Mouse (Mus musculus) thymus, adult 2 months (tissue): Measurements from ENCODE around the gene Ptprd. TPM values are rescaled to one million over a fixed set of nuclear protein-coding genes. Genes with fewer than 3 reads are reported as not detected.

Experiments used
- DNase-seq: peaks from one replicate; pipeline ENCODE4 v3.0.0; 2021
- H3K27ac ChIP-seq: fragments of 200-500 bp; 2 replicates; pipeline ENCODE4 v1.5.1; 2012; ENCODE audit warnings: low read length, control low read depth; ENCODE audit not compliant: control insufficient read depth, insufficient read depth
- H3K27me3 ChIP-seq: fragments of 200-500 bp; 2 replicates; pipeline ENCODE4 v1.6.1; 2012; ENCODE audit warnings: mild to moderate bottlenecking, low read length, moderate library complexity, mixed read lengths; ENCODE audit not compliant: control insufficient read depth, insufficient read depth
- H3K36me3 ChIP-seq: fragments of 200-500 bp; 2 replicates; pipeline ENCODE4 v1.6.1; 2012; ENCODE audit warnings: mild to moderate bottlenecking, low read length, moderate library complexity; ENCODE audit not compliant: control insufficient read depth, insufficient read depth
- H3K4me1 ChIP-seq: fragments of 200-500 bp; replicated peaks from 2 replicates; pipeline ENCODE4 v1.6.1; 2012; ENCODE audit warnings: low read length; ENCODE audit not compliant: control insufficient read depth, insufficient read depth
- H3K4me3 ChIP-seq: fragments of 200-500 bp; 2 replicates; pipeline ENCODE4 v1.5.1; 2012; ENCODE audit warnings: mild to moderate bottlenecking, low read length, control low read depth, moderate library complexity; ENCODE audit not compliant: control insufficient read depth, insufficient read depth
- CTCF ChIP-seq: fragments of 200-500 bp; IDR thresholded peaks from 2 replicates; pipeline ENCODE4 v1.5.1; 2012; ENCODE audit warnings: mild to moderate bottlenecking, control low read depth, low read length, moderate library complexity, borderline replicate concordance; ENCODE audit not compliant: control insufficient read depth, poor library complexity, insufficient read depth; ENCODE audit errors: extremely low read depth
- POLR2A ChIP-seq: fragments of 200-500 bp; IDR thresholded peaks from 2 replicates; pipeline ENCODE4 v1.6.1; 2012; ENCODE audit warnings: mild to moderate bottlenecking, low read length, control low read depth, moderate library complexity; ENCODE audit not compliant: control insufficient read depth, poor library complexity, insufficient read depth; ENCODE audit errors: extremely low read depth
- WGBS: fragments of 180-500 bp; shearing (Covaris S2); methylation state at CpG from one replicate; pipeline ENCODE4 v1.1.7; 2018; 5-methylcytosine and 5-hydroxymethylcytosine counted together
- polyA plus RNA-seq: library from polyadenylated mRNA; depleted of rRNA; stranded (reverse); fragments of >200 nt; gene quantifications from 2 replicates; pipeline ENCODE4 v1.2.3, GENCODE M21; 2012

Ptprd gene
- polyA plus RNA-seq, 1 experiment, result 1.0 TPM

DNA sequence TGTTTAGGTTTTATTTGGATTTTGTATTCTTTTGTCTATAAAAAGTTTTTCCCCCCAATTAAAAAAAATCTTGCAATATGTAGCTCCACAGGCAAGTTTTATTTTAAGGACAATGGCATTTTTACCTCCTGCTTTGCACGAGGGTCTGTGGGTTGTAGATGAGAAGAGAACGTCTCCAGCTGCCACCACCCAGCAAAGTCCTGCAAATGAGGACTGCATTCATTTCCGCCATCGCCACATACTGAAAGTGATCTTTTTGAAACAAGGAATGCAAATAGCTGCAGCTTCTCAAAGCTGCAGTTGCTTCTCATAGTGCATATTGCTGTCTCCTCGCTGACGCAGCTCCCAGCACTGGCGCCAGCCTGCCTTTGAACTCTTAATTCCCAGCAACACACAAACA lies 1603.5 kb downstream of the Ptprd start:
- Histone ChIP-seq H3K27me3 (no peaks in the 10 kb centered on the region), H3K36me3 (no peaks in the 10 kb centered on the region), H3K27ac (no peak overlapping the region), H3K4me1 (no peaks in the 10 kb centered on the region), H3K4me3 (no peak overlapping the region)
- TF ChIP-seq CTCF, result no peak
- TF ChIP-seq POLR2A, result no peak
- WGBS, result 61% methylated on average over 7 of the region's 7 CpGs
- DNase-seq, result no peak

DNA sequence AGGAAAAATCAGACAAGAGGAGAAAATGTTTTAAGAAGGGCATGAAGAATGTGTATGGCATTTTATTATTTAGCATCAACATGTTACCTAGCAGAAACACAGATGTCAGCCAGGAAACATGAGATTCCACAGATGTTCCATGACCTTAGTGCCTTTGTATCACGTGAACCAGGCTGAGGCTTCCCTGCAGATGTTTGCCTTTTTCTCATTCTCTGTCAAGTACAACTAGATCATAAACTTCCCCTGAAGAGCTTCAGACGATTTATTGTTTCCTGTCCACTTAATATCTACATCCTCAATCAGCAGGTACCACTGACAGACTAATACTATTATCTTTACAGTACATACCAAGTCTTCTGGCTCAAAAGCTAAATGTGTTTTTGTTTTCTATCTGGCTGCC lies 1605.0 kb downstream of the Ptprd start:
- no peak overlapping the region for H3K27ac ChIP-seq
- no peak for TF ChIP-seq CTCF
- TF ChIP-seq POLR2A, result no peak
- WGBS, result 52% methylated on average over 2 of the region's 2 CpGs
- no peaks in the 10 kb centered on the region for H3K27me3 ChIP-seq
- H3K4me3 ChIP-seq, result no peak overlapping the region
- H3K4me1 ChIP-seq, result no peaks in the 10 kb centered on the region
- no peak for DNase-seq
- no peaks in the 10 kb centered on the region for H3K36me3 ChIP-seq

DNA sequence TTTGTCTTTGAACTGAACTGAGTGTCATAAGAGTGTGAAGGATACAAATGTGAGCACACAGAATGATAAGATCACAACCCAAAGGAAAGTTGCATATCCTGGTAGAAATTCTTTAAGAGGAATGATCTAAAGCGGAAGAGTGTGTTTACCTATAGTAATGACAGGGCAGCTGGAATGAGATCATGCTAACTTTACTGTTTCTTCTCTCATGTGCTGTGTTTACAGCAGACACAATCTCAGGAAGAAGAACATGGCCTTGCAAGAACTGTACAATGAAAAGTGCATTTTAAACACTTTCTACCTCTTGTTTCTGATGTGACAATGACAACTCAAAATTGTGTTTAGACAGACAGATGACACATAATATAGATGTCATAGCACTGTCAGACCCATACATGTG lies 1621.0 kb downstream of the Ptprd start:
- no peak for DNase-seq
- TF ChIP-seq CTCF, result no peak
- 96% methylated on average over 1 of the region's 1 CpGs for WGBS
- no peak overlapping the region for H3K4me3 ChIP-seq
- no peaks in the 10 kb centered on the region for H3K36me3 ChIP-seq
- no peak overlapping the region for H3K27ac ChIP-seq
- H3K4me1 ChIP-seq, result no peaks in the 10 kb centered on the region
- no peaks in the 10 kb centered on the region for H3K27me3 ChIP-seq

DNA sequence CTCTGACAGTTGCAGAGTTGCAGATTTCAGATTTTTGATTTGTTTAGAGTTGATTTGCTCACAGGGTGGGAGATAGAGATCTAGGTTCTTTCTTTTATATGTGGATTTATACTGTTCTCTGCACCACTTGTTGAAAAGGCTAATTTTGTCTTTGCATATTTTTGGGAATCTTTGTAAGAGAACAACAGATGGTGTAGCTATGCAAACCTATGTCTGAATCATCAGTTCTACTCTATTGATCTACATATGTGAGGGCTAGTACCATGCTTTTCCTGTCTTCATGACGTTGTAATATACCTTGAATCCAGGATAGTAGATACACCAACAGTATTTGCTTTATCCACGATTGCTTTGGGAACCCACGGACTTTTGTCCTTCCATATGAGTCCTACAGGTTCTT lies 1628.7 kb downstream of the Ptprd start:
- no peak overlapping the region for H3K27ac ChIP-seq
- H3K36me3 ChIP-seq, result no peaks in the 10 kb centered on the region
- DNase-seq, result no peak
- H3K4me3 ChIP-seq, result no peak overlapping the region
- H3K4me1 ChIP-seq, result no peaks in the 10 kb centered on the region
- H3K27me3 ChIP-seq, result no peaks in the 10 kb centered on the region
- TF ChIP-seq POLR2A (no peak), CTCF (no peak)
- 85% methylated on average over 3 of the region's 3 CpGs for WGBS

DNA sequence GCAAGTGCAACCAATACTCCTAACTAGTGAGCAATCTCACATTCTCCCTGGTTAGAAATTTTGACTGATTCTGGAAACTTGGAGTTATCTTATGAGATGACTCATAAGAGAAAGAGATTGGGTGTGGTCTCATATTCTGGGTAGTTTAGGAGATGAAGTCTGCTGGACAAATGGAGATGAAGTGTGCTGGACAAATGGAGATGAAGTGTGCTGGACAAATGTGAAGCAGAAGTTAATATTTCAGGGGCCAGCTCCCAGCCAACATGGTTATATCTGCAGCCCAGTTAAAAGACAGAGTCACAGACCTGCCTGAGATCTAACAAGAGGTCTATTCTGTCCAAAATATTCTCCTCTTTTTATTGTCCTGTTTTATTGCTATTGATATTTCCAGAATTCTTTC lies 1645.8 kb downstream of the Ptprd start:
- no peaks in the 10 kb centered on the region for H3K36me3 ChIP-seq
- no peak for DNase-seq
- no peak for TF ChIP-seq CTCF
- no peak for TF ChIP-seq POLR2A
- no peak overlapping the region for H3K4me3 ChIP-seq
- H3K27me3 ChIP-seq, result no peaks in the 10 kb centered on the region
- H3K4me1 ChIP-seq, result no peaks in the 10 kb centered on the region
- no peak overlapping the region for H3K27ac ChIP-seq

DNA sequence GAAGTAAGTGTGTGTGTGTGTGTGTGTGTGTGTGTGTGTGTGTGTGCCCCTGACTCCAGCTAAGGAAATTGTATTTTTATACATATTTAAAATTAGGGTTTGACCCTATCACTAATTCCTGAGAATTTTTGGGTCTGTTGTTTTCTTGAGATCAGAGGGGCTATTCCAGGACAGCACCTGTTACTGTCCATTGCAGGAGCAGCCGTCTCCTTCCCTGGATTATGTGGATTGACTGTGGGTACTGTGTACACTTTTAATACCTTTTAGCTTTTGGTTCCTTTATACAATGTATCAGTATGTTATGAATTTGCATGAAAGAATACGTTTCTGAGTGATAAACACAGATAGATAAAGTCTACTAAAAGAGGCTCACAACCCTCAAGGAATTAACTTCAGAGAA lies 1670.0 kb downstream of the Ptprd start:
- no peaks in the 10 kb centered on the region for H3K27me3 ChIP-seq
- no peaks in the 10 kb centered on the region for H3K36me3 ChIP-seq
- no peak overlapping the region for H3K27ac ChIP-seq
- no peak overlapping the region for H3K4me3 ChIP-seq
- DNase-seq, result no peak
- no peak for TF ChIP-seq CTCF
- TF ChIP-seq POLR2A, result no peak
- WGBS, result 66% methylated on average over 2 of the region's 2 CpGs
- H3K4me1 ChIP-seq, result no peaks in the 10 kb centered on the region

DNA sequence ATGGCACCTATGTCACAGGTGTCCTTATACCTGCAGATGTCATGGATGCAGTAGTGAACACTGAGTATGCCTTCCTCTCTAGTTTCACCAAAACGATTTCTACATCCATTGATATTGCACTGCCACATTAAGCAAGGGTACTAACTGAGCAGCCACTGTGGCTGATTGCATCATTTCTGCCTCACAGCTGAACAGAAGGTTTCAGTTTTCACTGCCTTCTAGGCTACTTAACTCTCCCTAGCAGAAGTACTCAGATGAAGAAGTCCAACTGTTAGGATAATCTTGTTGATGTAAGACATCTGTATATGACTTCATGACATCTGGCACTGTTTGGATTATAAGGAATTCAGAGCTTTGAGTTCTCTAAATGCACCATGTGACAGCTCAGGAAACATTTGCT lies 1678.8 kb downstream of the Ptprd start:
- H3K36me3 ChIP-seq, result no peaks in the 10 kb centered on the region
- H3K27me3 ChIP-seq, result no peaks in the 10 kb centered on the region
- no peaks in the 10 kb centered on the region for H3K4me1 ChIP-seq
- H3K27ac ChIP-seq, result no peak overlapping the region
- H3K4me3 ChIP-seq, result no peak overlapping the region
- 69% methylated on average over 1 of the region's 1 CpGs for WGBS
- DNase-seq, result no peak
- TF ChIP-seq CTCF, result no peak
- TF ChIP-seq POLR2A, result no peak
